Mouse (Mus musculus) midbrain, postnatal 0 days (tissue): ENCODE measurements around the gene Hpgd. TPM values are rescaled to one million over a fixed set of nuclear protein-coding genes. Genes with fewer than 3 reads are reported as not detected.

ENCODE experiments used
- ATAC-seq: fragments of 200-750 bp; cut with Nextera tagmentation; 2 replicates; pipeline ENCODE4 v1.8.0; 2017; ENCODE audit warnings: moderate number of reproducible peaks, mild to moderate bottlenecking, moderate TSS enrichment, moderate library complexity; ENCODE audit not compliant: low FRiP score
- DNase-seq: peaks from one replicate; pipeline ENCODE4 v3.0.0-alpha.2; 2015; ENCODE audit warnings: low spot score
- H3K27ac ChIP-seq: fragments of 300-500 bp; sonication (generic); 2 replicates; pipeline ENCODE4 v1.5.1; 2014; ENCODE audit warnings: low read depth, mild to moderate bottlenecking, low read length, mixed read lengths
- H3K27me3 ChIP-seq: fragments of 300-500 bp; sonication (generic); 2 replicates; pipeline ENCODE4 v1.6.1; 2014; ENCODE audit warnings: low read length, control low read depth, mixed read lengths; ENCODE audit not compliant: insufficient read depth
- H3K36me3 ChIP-seq: fragments of 300-500 bp; sonication (generic); 2 replicates; pipeline ENCODE4 v1.6.1; 2014; ENCODE audit warnings: low read length, control low read depth, mixed read lengths; ENCODE audit not compliant: insufficient read depth
- H3K4me1 ChIP-seq: fragments of 300-500 bp; sonication (generic); 2 replicates; pipeline ENCODE4 v1.6.1; 2014; ENCODE audit warnings: mild to moderate bottlenecking, control low read depth, antibody characterized with exemption, low read length, mixed read lengths; ENCODE audit not compliant: insufficient read depth
- H3K4me2 ChIP-seq: fragments of 300-500 bp; sonication (generic); 2 replicates; pipeline ENCODE4 v1.6.1; 2014; ENCODE audit warnings: low read depth, mild to moderate bottlenecking, low read length, mixed read lengths; ENCODE audit not compliant: poor library complexity, severe bottlenecking
- H3K4me3 ChIP-seq: fragments of 300-500 bp; sonication (generic); 2 replicates; pipeline ENCODE4 v1.5.1; 2014; ENCODE audit warnings: low read depth, mild to moderate bottlenecking, low read length, moderate library complexity
- H3K9ac ChIP-seq: fragments of 300-500 bp; sonication (generic); replicated peaks from 2 replicates; pipeline ENCODE4 v1.6.1; 2014; ENCODE audit warnings: mild to moderate bottlenecking, low read length, moderate library complexity, mixed read lengths; ENCODE audit not compliant: poor library complexity, severe bottlenecking
- H3K9me3 ChIP-seq: fragments of 300-500 bp; sonication (generic); 2 replicates; pipeline ENCODE4 v1.6.1; 2016; ENCODE audit warnings: low read length, control low read depth
- CTCF ChIP-seq: IDR thresholded peaks from 2 replicates; pipeline ENCODE4 v1.5.1; 2016; ENCODE audit warnings: antibody characterized with exemption, mild to moderate bottlenecking
- WGBS: fragments of 180-500 bp; shearing (Covaris S2); extraction: QIAGEN DNeasy Blood & Tissue Kit; methylation state at CpG from one replicate; pipeline ENCODE4 v1.1.7; 2014; 5-methylcytosine and 5-hydroxymethylcytosine counted together
- polyA plus RNA-seq: library from polyadenylated mRNA; unstranded; fragments of >200 nt; fragmentation: Nextera tagmentation; extraction: Ambion mirVana; gene quantifications from 2 replicates; pipeline ENCODE4 v1.2.1, GENCODE M21; 2015
- total RNA-seq: library from RNA; depleted of rRNA; stranded (reverse); fragments of >200 nt; gene quantifications from 2 replicates; pipeline ENCODE4 v1.2.3, GENCODE M21; 2014

The Hpgd gene
- total and polyA plus RNA-seq, 2 experiments from 2014 or later, result 3.6 to 6.7 TPM

DNA sequence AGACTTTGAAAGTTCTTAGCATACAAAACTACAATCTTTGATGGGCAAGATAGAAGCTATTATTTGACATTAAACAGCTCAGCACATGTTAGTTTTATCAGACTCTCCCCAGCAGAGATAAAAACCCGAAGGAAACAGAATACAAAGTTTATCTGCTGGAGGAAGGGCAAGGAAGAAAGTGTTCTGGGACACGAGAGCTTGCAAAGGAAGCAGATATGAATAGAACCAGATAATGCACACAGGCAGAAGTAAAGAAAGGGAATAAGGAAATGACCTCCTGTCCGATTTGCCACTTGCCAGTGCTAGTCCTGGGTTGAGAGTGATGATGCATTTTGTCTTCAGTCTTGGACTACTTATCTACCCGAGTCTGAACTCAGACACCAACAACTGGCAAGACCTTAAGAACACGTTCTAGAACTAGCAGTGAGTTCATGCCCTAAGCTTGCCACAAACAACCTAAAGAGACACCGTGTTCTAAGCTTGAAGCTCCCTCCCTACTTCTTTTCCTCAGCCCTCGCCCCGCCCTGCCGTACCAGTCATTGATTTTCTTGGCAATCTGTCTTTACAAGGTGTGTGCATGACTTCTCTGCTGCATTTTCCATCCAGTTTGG is 41.1 kb downstream of the Hpgd start:
- Histone ChIP-seq H3K27me3 (no peaks in the 10 kb centered on the region), H3K4me2 (no peak overlapping the region), H3K9me3 (no peaks in the 10 kb centered on the region), H3K36me3 (no peaks in the 10 kb centered on the region), H3K27ac (no peak overlapping the region), H3K9ac (no peak overlapping the region), H3K4me1 (no peaks in the 10 kb centered on the region), H3K4me3 (no peak overlapping the region)
- TF ChIP-seq CTCF, result no peak
- 81% methylated on average over 9 of the region's 9 CpGs for WGBS
- DNase-seq, result no peak
- ATAC-seq, result no peak

DNA sequence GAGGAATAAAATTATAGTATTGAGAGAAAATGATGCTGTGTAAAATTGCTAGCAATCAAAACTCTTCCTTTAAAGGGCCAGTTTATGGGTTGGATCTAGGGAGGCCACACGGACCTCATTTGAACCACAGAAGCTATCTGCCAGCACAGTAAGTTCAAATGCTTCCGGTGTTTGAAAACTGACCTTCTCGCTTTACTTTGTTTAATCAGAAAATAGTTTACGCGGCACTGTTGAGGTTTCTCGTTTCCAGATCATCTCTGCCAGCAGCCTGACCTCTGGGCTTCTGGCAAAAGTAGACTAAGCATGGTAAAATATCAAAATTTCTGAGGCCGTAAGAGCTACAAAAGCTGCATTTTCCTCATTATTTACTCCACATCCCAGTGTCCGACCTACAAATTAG is 42.4 kb downstream of the Hpgd start:
- H3K9ac ChIP-seq, result no peak overlapping the region
- H3K27ac ChIP-seq, result no peak overlapping the region
- no peaks in the 10 kb centered on the region for H3K27me3 ChIP-seq
- 87% methylated on average over 8 of the region's 8 CpGs for WGBS
- H3K9me3 ChIP-seq, result no peaks in the 10 kb centered on the region
- H3K36me3 ChIP-seq, result no peaks in the 10 kb centered on the region
- no peak overlapping the region for H3K4me3 ChIP-seq
- ATAC-seq, result no peak
- TF ChIP-seq CTCF, result no peak
- H3K4me1 ChIP-seq, result no peaks in the 10 kb centered on the region
- H3K4me2 ChIP-seq, result no peak overlapping the region
- DNase-seq, result no peak

GRCm38 (mm10) chr8:56343505-56343904 is 49.1 kb downstream of the Hpgd start:
- no peak overlapping the region for H3K4me3 ChIP-seq
- H3K36me3 ChIP-seq, result no peaks in the 10 kb centered on the region
- H3K4me2 ChIP-seq, result no peak overlapping the region
- no peak for TF ChIP-seq CTCF
- H3K9me3 ChIP-seq, result no peaks in the 10 kb centered on the region
- H3K4me1 ChIP-seq, result no peaks in the 10 kb centered on the region
- no peak overlapping the region for H3K27ac ChIP-seq
- DNase-seq, result no peak
- H3K9ac ChIP-seq, result no peak overlapping the region
- no peaks in the 10 kb centered on the region for H3K27me3 ChIP-seq
- WGBS, result 90% methylated on average over 6 of the region's 6 CpGs
- ATAC-seq, result no peak

- DNase-seq, result no peak
- no peak overlapping the region for H3K4me2 ChIP-seq
- no peaks in the 10 kb centered on the region for H3K27me3 ChIP-seq
- H3K4me3 ChIP-seq, result no peak overlapping the region
- H3K9ac ChIP-seq, result no peak overlapping the region
- WGBS, result 67% methylated on average over 2 of the region's 2 CpGs
- ATAC-seq, result no peak
- no peak for TF ChIP-seq CTCF
- H3K36me3 ChIP-seq, result no peaks in the 10 kb centered on the region
- no peaks in the 10 kb centered on the region for H3K9me3 ChIP-seq
- H3K4me1 ChIP-seq, result no peaks in the 10 kb centered on the region
- no peak overlapping the region for H3K27ac ChIP-seq
Observed at GRCm38 (mm10) chr8:56343940-56344339, 49.6 kb downstream of the Hpgd start.

DNA sequence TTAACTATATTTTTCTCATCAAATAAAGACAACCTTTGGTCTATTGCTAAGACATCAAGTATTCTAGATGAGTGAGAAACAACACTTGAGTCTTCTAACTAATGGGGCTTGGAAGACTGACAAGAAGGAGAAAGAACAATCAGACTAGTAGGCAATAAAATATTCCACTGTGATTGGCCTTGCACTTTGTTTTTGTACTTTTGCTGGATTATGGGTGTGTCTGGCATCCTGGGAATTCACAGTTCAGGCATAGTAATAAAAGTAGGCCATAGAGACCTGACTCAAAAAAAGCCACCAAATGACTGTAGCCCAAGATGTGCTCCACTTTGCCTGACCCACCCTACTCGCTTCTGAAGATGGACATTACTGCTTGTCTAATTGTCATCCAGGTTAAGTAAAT is 50.0 kb downstream of the Hpgd start:
- H3K27ac ChIP-seq, result no peak overlapping the region
- WGBS, result 89% methylated on average over 1 of the region's 1 CpGs
- H3K9me3 ChIP-seq, result no peaks in the 10 kb centered on the region
- H3K27me3 ChIP-seq, result no peaks in the 10 kb centered on the region
- no peak for ATAC-seq
- no peak for DNase-seq
- no peak for TF ChIP-seq CTCF
- no peaks in the 10 kb centered on the region for H3K36me3 ChIP-seq
- no peaks in the 10 kb centered on the region for H3K4me1 ChIP-seq
- H3K9ac ChIP-seq, result no peak overlapping the region
- no peak overlapping the region for H3K4me3 ChIP-seq
- H3K4me2 ChIP-seq, result no peak overlapping the region

- H3K27ac ChIP-seq, result no peak overlapping the region
- H3K9ac ChIP-seq, result no peak overlapping the region
- no peak overlapping the region for H3K4me2 ChIP-seq
- H3K27me3 ChIP-seq, result no peaks in the 10 kb centered on the region
- H3K4me3 ChIP-seq, result no peak overlapping the region
- ATAC-seq, result no peak
- DNase-seq, result no peak
- H3K9me3 ChIP-seq, result no peaks in the 10 kb centered on the region
- H3K4me1 ChIP-seq, result no peaks in the 10 kb centered on the region
- no peaks in the 10 kb centered on the region for H3K36me3 ChIP-seq
- WGBS, result 88% methylated on average over 5 of the region's 5 CpGs
- no peak for TF ChIP-seq CTCF
Observed at GRCm38 (mm10) chr8:56345641-56346420, 51.4 kb downstream of the Hpgd start.
